Mouse (Mus musculus): ENCODE results near the gene Gm20695. TPM values are rescaled to one million over a fixed set of nuclear protein-coding genes. Genes with fewer than 3 reads are reported as not detected.

Gm20695 gene
- polyA plus RNA-seq, 1 experiment: not detected

Other genes with a start within 250 kb of the Gm20695 start
- 0.71 and 1.2 TPM in 2 replicates for gene Mefv, start 166.6 kb upstream of the Gm20695 start, polyA plus RNA-seq (2012; rRNA removed)
- gene Zfp263, start 140.6 kb upstream of the Gm20695 start, polyA plus RNA-seq (2012; rRNA removed): 5.2 and 7.7 TPM in 2 replicates
- not detected in 2 replicates for gene Olfr15, start 53.8 kb upstream of the Gm20695 start, polyA plus RNA-seq (2012; rRNA removed)
- 0.50 and 0.67 TPM in 2 replicates for gene Zfp174, start 37.4 kb upstream of the Gm20695 start, polyA plus RNA-seq (2012; rRNA removed)
- 60.0 and 71.0 TPM in 2 replicates for gene Naa60, start 12.3 kb upstream of the Gm20695 start, polyA plus RNA-seq (2012; rRNA removed)
- gene Zfp597, start 87 bp upstream of the Gm20695 start, polyA plus RNA-seq (2012; rRNA removed): 1.4 and 2.3 TPM in 2 replicates
- 6.1 and 8.4 TPM in 2 replicates for gene 1700037C18Rik, start 24.0 kb downstream of the Gm20695 start, polyA plus RNA-seq (2012; rRNA removed)
- gene Cluap1, start 24.2 kb downstream of the Gm20695 start, polyA plus RNA-seq (2012; rRNA removed): 3.5 and 4.1 TPM in 2 replicates
- gene Nlrc3, start 92.0 kb downstream of the Gm20695 start, polyA plus RNA-seq (2012; rRNA removed): 3.1 and 5.8 TPM in 2 replicates
- gene Slx4, start 119.1 kb downstream of the Gm20695 start, polyA plus RNA-seq (2012; rRNA removed): 14.2 and 29.3 TPM in 2 replicates
- 50.8 and 415 TPM in 2 replicates for gene Dnase1, start 152.3 kb downstream of the Gm20695 start, polyA plus RNA-seq (2012; rRNA removed)
- gene Trap1, start 193.2 kb downstream of the Gm20695 start, polyA plus RNA-seq (2012; rRNA removed): 69.2 and 84.4 TPM in 2 replicates

All from large intestine, adult 2 months (tissue).